Mouse (Mus musculus) neural tube, embryonic 13.5 days (tissue): ENCODE measurements around the gene Mapk6. TPM values are rescaled to one million over a fixed set of nuclear protein-coding genes. Genes with fewer than 3 reads are reported as not detected.
A peak's percentile ranks its signal among the peaks of the same experiment; 100 is the strongest.

Experiments
- ATAC-seq: fragments of 200-750 bp; cut with Nextera tagmentation; 2 replicates; pipeline ENCODE4 v1.8.0; 2017; ENCODE audit warnings: low read depth, mild to moderate bottlenecking, moderate TSS enrichment, moderate library complexity
- H3K27ac ChIP-seq: fragments of 300-500 bp; sonication (generic); replicated peaks from 2 replicates; pipeline ENCODE4 v1.5.1; 2015; ENCODE audit warnings: moderate library complexity, mild to moderate bottlenecking, inconsistent platforms
- H3K27me3 ChIP-seq: fragments of 300-500 bp; sonication (generic); 2 replicates; pipeline ENCODE4 v1.6.1; 2015; ENCODE audit warnings: mild to moderate bottlenecking, inconsistent platforms
- H3K36me3 ChIP-seq: fragments of 300-500 bp; sonication (generic); 2 replicates; pipeline ENCODE4 v1.6.1; 2015; ENCODE audit warnings: mild to moderate bottlenecking, inconsistent platforms
- H3K4me1 ChIP-seq: fragments of 300-500 bp; sonication (generic); replicated peaks from 2 replicates; pipeline ENCODE4 v1.6.1; 2015; ENCODE audit warnings: inconsistent platforms
- H3K4me2 ChIP-seq: fragments of 300-500 bp; sonication (generic); 2 replicates; pipeline ENCODE4 v1.6.1; 2015; ENCODE audit warnings: inconsistent platforms, mild to moderate bottlenecking, moderate library complexity
- H3K4me3 ChIP-seq: fragments of 300-500 bp; sonication (generic); 2 replicates; pipeline ENCODE4 v1.5.1; 2015; ENCODE audit warnings: mild to moderate bottlenecking, inconsistent platforms
- H3K9ac ChIP-seq: fragments of 300-500 bp; sonication (generic); 2 replicates; pipeline ENCODE4 v1.6.1; 2015; ENCODE audit warnings: moderate library complexity, mild to moderate bottlenecking, inconsistent platforms
- H3K9me3 ChIP-seq: fragments of 300-500 bp; sonication (generic); 2 replicates; pipeline ENCODE4 v1.6.1; 2016; ENCODE audit warnings: inconsistent platforms
- WGBS: fragments of 180-500 bp; shearing (Covaris S2); methylation state at CpG from one replicate; pipeline ENCODE4 v1.1.7; 2015; 5-methylcytosine and 5-hydroxymethylcytosine counted together
- polyA plus RNA-seq: library from polyadenylated mRNA; unstranded; fragments of >200 nt; fragmentation: Nextera tagmentation; extraction: Ambion mirVana; gene quantifications from 2 replicates; pipeline ENCODE4 v1.2.1, GENCODE M21; 2015

Gene Mapk6
- polyA plus RNA-seq, 1 experiment from 2014 or later: 170 TPM

- Histone ChIP-seq H3K4me3 (no peak overlapping the region), H3K4me2 (no peak overlapping the region), H3K27me3 (no peaks in the 10 kb centered on the region), H3K4me1 (peaks cover 6% of the 10 kb centered on the region; the same call in 1 of the 2 replicates), H3K9me3 (no peaks in the 10 kb centered on the region), H3K27ac (no peak overlapping the region), H3K36me3 (no peaks in the 10 kb centered on the region), H3K9ac (no peak overlapping the region)
- ATAC-seq: no peak
- 73% methylated on average over 6 of the region's 6 CpGs for WGBS
Observed at GRCm38 (mm10) chr9:75434872-75435271, 25.1 kb upstream of the Mapk6 start.

GRCm38 (mm10) chr9:75434172-75434793, 24.5 kb upstream of the Mapk6 start:
- 0 out of 2 replicates have a peak, but pooled peaks have one; percentile 49 for ATAC-seq
- Histone ChIP-seq H3K4me1 (peaks cover 6% of the 10 kb centered on the region; the same call in 1 of the 2 replicates), H3K4me3 (no peak overlapping the region), H3K9me3 (no peaks in the 10 kb centered on the region), H3K36me3 (no peaks in the 10 kb centered on the region), H3K27ac (no peak overlapping the region), H3K9ac (no peak overlapping the region), H3K4me2 (no peak overlapping the region), H3K27me3 (no peaks in the 10 kb centered on the region)
- 26% methylated on average over 7 of the region's 7 CpGs for WGBS

- Histone ChIP-seq H3K9me3 (no peaks in the 10 kb centered on the region), H3K4me3 (no peak overlapping the region), H3K4me2 (no peak overlapping the region), H3K27me3 (no peaks in the 10 kb centered on the region), H3K4me1 (peaks cover 6% of the 10 kb centered on the region; the same call in 1 of the 2 replicates), H3K9ac (no peak overlapping the region), H3K27ac (no peak overlapping the region), H3K36me3 (no peaks in the 10 kb centered on the region)
- WGBS: 55% methylated on average over 3 of the region's 3 CpGs
- ATAC-seq: no peak
Observed at GRCm38 (mm10) chr9:75432694-75433093, 22.9 kb upstream of the Mapk6 start.

GRCm38 (mm10) chr9:75430822-75431621, 21.2 kb upstream of the Mapk6 start:
- 84% methylated on average over 16 of the region's 16 CpGs for WGBS
- no peaks in the 10 kb centered on the region for H3K36me3 ChIP-seq
- peaks cover 6% of the 10 kb centered on the region; the same call in 1 of the 2 replicates for H3K4me1 ChIP-seq
- H3K9me3 ChIP-seq: no peaks in the 10 kb centered on the region
- H3K27ac ChIP-seq: no peak overlapping the region
- ATAC-seq: no peak
- no peak overlapping the region for H3K9ac ChIP-seq
- no peak overlapping the region for H3K4me2 ChIP-seq
- H3K4me3 ChIP-seq: no peak overlapping the region
- H3K27me3 ChIP-seq: no peaks in the 10 kb centered on the region

DNA sequence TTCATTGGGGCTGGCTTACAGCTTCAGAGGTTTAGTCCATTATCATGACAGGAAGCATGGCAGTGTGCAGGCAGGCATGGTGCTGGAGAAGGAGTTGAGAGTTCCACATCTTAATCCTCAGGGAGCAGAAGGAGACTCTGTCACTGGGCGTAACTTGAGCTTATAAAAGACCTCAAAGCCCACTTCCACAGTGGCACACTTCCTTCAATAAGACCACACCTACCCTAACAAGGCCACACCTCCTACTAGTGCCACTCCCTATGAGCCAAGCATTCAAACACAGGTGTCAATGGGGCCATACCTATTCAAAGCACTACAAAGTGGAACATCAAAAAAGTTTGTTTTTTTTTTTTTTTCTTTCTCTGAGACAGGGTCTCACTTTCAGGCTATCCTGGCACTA, 19.9 kb upstream of the Mapk6 start:
- Histone ChIP-seq H3K27ac (no peak overlapping the region), H3K4me3 (no peak overlapping the region), H3K4me2 (no peak overlapping the region), H3K9me3 (no peaks in the 10 kb centered on the region), H3K4me1 (peaks cover 9% of the 10 kb centered on the region; the same call in 1 of the 2 replicates), H3K36me3 (no peaks in the 10 kb centered on the region), H3K27me3 (no peaks in the 10 kb centered on the region), H3K9ac (no peak overlapping the region)
- no peak for ATAC-seq
- WGBS: 91% methylated on average over 1 of the region's 1 CpGs

GRCm38 (mm10) chr9:75429040-75429439, 19.2 kb upstream of the Mapk6 start:
- whole genome bisulfite sequencing: 93% methylated on average over 2 of the region's 2 CpGs
- H3K4me2 ChIP-seq: no peak overlapping the region
- H3K4me1 ChIP-seq: peaks cover 7% of the 10 kb centered on the region; the same call in 1 of the 2 replicates
- no peaks in the 10 kb centered on the region for H3K27me3 ChIP-seq
- H3K36me3 ChIP-seq: no peaks in the 10 kb centered on the region
- H3K9ac ChIP-seq: no peak overlapping the region
- H3K4me3 ChIP-seq: no peak overlapping the region
- H3K27ac ChIP-seq: no peak overlapping the region
- no peak for ATAC-seq
- H3K9me3 ChIP-seq: no peaks in the 10 kb centered on the region

GRCm38 (mm10) chr9:75428274-75428600, 18.4 kb upstream of the Mapk6 start:
- no peak for ATAC-seq

DNA sequence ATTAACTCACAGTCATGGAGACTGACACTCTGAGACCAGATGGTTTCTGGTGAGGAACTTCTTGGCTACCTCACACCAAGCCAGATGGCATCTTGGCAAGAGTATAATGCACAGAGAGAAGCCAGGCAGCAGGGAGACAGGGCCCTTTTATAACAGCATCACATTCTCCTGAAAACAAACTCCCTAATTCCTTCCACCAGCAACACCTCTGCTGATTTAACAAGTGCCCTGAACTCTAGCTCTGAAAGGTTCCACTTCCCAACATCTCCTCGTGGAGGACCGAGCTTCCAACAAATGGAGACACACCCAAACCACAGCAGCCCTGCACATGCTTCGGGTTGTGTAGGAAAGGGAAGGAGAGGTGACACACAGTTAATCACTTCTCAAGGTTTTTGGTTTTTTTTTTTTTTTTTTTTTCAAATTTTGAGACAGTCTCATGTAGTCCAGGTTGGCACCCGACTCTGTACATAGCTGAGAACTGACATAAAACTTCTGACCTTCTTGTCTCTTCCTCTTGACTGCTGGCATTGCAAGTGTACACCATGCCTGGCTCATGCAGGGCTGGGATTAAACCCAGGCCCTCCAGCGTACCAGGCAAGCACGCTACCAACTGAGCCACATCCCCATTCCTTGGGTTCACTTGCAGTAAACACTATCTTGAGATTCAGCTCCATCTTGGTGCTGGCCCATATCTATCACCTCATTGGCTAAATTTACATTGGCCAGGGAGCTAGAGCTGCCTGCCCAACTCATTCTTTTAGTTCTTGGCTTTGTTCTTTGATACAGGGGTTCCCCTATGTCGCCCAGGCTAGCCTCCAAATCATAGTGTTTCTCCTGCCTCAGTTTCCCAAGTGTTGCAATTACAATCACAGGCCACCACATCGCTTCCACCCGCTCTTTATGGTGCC, 17.8 kb upstream of the Mapk6 start:
- no peak overlapping the region for H3K4me2 ChIP-seq
- no peaks in the 10 kb centered on the region for H3K9me3 ChIP-seq
- H3K36me3 ChIP-seq: no peaks in the 10 kb centered on the region
- H3K27ac ChIP-seq: no peak overlapping the region
- H3K4me1 ChIP-seq: peaks cover 7% of the 10 kb centered on the region; the same call in 1 of the 2 replicates
- no peaks in the 10 kb centered on the region for H3K27me3 ChIP-seq
- H3K4me3 ChIP-seq: no peak overlapping the region
- ATAC-seq: no peak
- WGBS: 83% methylated on average over 9 of the region's 9 CpGs
- H3K9ac ChIP-seq: no peak overlapping the region

More at GRCm38 (mm10) chr9:75428274-75428600, 18.4 kb upstream of the Mapk6 start:
- WGBS: 79% methylated on average over 2 of the region's 2 CpGs
- Histone ChIP-seq H3K4me1 (peaks cover 7% of the 10 kb centered on the region; the same call in 1 of the 2 replicates), H3K9ac (no peak overlapping the region), H3K4me2 (no peak overlapping the region), H3K27ac (no peak overlapping the region), H3K4me3 (no peak overlapping the region), H3K36me3 (no peaks in the 10 kb centered on the region), H3K9me3 (no peaks in the 10 kb centered on the region), H3K27me3 (no peaks in the 10 kb centered on the region)

GRCm38 (mm10) chr9:75425796-75426391, 16.1 kb upstream of the Mapk6 start:
- H3K27me3 ChIP-seq: no peaks in the 10 kb centered on the region
- no peaks in the 10 kb centered on the region for H3K9me3 ChIP-seq
- H3K4me3 ChIP-seq: no peak overlapping the region
- H3K9ac ChIP-seq: no peak overlapping the region
- peaks cover 7% of the 10 kb centered on the region; the same call in 1 of the 2 replicates for H3K4me1 ChIP-seq
- H3K27ac ChIP-seq: no peak overlapping the region
- ATAC-seq: no peak
- H3K36me3 ChIP-seq: no peaks in the 10 kb centered on the region
- 89% methylated on average over 7 of the region's 7 CpGs for WGBS
- no peak overlapping the region for H3K4me2 ChIP-seq

DNA sequence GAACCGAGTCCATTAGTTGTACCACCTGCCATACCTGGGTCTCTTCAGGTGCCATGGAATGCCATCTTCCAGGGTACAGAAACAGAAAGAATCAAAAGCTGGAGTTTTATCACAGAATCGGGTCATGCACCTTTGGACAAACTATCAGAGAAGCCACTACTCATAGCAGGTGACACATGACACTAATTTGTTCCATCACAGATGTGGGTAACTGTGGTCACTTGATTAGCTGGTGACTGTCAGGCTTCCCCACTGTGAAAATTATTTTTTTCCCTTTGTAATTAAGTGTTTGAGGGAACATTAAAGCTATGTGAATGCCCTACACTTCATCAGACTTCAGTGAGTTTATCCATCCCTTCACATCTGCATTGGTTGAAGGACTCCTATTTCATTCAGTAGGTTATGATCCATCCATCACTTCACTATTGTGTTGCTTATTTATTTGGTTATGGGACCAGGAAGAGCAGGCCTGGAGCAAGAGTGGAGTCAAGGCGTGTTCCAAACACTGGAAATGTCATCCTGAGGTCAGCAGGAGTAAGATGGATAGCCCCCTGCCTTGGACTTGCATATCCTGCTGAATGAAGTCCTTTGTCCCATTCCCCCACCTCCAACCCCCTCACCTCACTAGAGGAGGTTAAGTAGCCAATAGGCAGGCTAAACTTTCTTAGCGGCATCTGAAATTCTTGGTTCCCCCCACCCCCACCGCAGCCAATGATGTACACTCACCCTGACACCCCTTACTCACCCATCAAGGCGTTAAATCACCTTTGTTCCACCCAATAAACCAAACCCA, 14.7 kb upstream of the Mapk6 start:
- Histone ChIP-seq H3K36me3 (no peaks in the 10 kb centered on the region), H3K27me3 (no peaks in the 10 kb centered on the region), H3K4me3 (no peak overlapping the region), H3K27ac (no peak overlapping the region), H3K9ac (no peak overlapping the region), H3K4me1 (peaks cover 7% of the 10 kb centered on the region; the same call in 1 of the 2 replicates), H3K9me3 (no peaks in the 10 kb centered on the region), H3K4me2 (no peak overlapping the region)
- ATAC-seq: no peak
- 29% methylated on average over 6 of the region's 6 CpGs for WGBS

DNA sequence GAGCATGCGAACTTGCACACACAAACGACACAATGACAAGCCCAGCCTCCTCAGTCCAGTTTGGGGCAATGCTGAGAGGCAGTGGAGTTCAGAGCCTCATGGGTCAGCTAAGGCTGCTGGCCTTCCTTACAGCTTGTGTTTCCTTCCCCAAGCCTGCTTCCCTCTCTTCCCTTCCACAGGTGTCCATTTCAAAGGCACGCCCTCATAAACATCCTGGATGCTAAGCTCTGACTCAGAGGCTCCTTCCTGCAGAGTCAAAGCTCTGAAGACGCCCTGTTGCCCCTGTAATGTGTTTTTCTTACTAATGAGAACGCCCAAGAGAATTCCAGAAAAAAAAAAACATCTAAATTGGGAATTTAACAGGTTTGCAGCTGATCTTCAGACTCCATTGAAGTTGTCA, 13.9 kb upstream of the Mapk6 start:
- Histone ChIP-seq H3K27me3 (no peaks in the 10 kb centered on the region), H3K4me3 (no peak overlapping the region), H3K4me1 (peaks cover 7% of the 10 kb centered on the region; the same call in 1 of the 2 replicates), H3K9me3 (no peaks in the 10 kb centered on the region), H3K36me3 (no peaks in the 10 kb centered on the region), H3K9ac (no peak overlapping the region), H3K4me2 (no peak overlapping the region), H3K27ac (no peak overlapping the region)
- 64% methylated on average over 5 of the region's 5 CpGs for WGBS
- no peak for ATAC-seq
